Mouse (Mus musculus) G1E (cell line): Measurements from ENCODE around the gene Bach2. TPM values are rescaled to one million over a fixed set of nuclear protein-coding genes. Genes with fewer than 3 reads are reported as not detected.

ENCODE experiments used
- ATAC-seq: 2 replicates; pipeline ENCODE4 v1.8.0; 2016; ENCODE audit warnings: mild to moderate bottlenecking; ENCODE audit not compliant: insufficient number of reproducible peaks, poor library complexity, low FRiP score, severe bottlenecking; ENCODE audit errors: extremely low read depth
- DNase-seq: peaks from one replicate; pipeline ENCODE4 v3.0.0; 2012; ENCODE audit warnings: low spot score
- H3K27me3 ChIP-seq: 2 replicates; pipeline ENCODE4 v1.6.1; 2012; ENCODE audit warnings: mild to moderate bottlenecking, low read length, inconsistent platforms; ENCODE audit not compliant: insufficient read depth
- H3K36me3 ChIP-seq: replicated peaks from 2 replicates; pipeline ENCODE3; 2012; ENCODE audit warnings: mild to moderate bottlenecking, inconsistent platforms
- H3K4me1 ChIP-seq: 2 replicates; pipeline ENCODE4 v1.6.1; 2012; ENCODE audit warnings: low read depth, low read length, inconsistent platforms, mixed read lengths; ENCODE audit not compliant: insufficient read depth
- H3K4me3 ChIP-seq: 2 replicates; pipeline ENCODE4 v1.5.1; 2012; ENCODE audit warnings: low read depth, mild to moderate bottlenecking, inconsistent platforms, low read length, moderate library complexity, mixed read lengths
- H3K9me3 ChIP-seq: replicated peaks from 2 replicates; pipeline ENCODE4 v1.6.1; 2012; ENCODE audit warnings: inconsistent platforms
- CTCF ChIP-seq: IDR thresholded peaks from 2 replicates; pipeline ENCODE4 v1.5.1; 2012; ENCODE audit warnings: low read depth, low read length, inconsistent platforms, mixed read lengths
- GATA1 ChIP-seq: IDR thresholded peaks from 2 replicates; pipeline ENCODE4 v1.6.1; 2012; ENCODE audit warnings: borderline replicate concordance, low read length, inconsistent platforms, mixed read lengths
- GATA2 ChIP-seq: IDR thresholded peaks from 2 replicates; pipeline ENCODE4 v1.6.1; 2012; ENCODE audit warnings: low read depth, low read length, inconsistent platforms, borderline replicate concordance
- POLR2AphosphoS5 ChIP-seq: IDR thresholded peaks from 2 replicates; pipeline ENCODE4 v1.6.1; 2012; ENCODE audit warnings: low read depth, low read length, inconsistent platforms; ENCODE audit not compliant: insufficient replicate concordance
- TAL1 ChIP-seq: conservative IDR thresholded peaks from 2 replicates; pipeline ENCODE4 v1.6.1; 2012; ENCODE audit warnings: low read depth, low read length, inconsistent platforms, mixed read lengths
- polyA plus RNA-seq: library from polyadenylated mRNA; stranded (reverse); fragments of >175 nt; gene quantifications from 2 replicates; pipeline ENCODE4 v1.2.3, GENCODE M21; 2012
- total RNA-seq, 2 experiments: library from RNA; stranded (forward) in 1 of 2; stranded (reverse) in 1 of 2; fragments of 200-1000 nt in 1 of 2; fragments of >200 nt in 1 of 2; fragmentation: Nextera tagmentation in 1 of 2; gene quantifications; 2 replicates each; pipeline ENCODE4 v1.2.3; 2014 to 2017

Bach2 gene
- total and polyA plus RNA-seq, 3 experiments: 0.22 to 2.2 TPM; not detected in 1

DNA sequence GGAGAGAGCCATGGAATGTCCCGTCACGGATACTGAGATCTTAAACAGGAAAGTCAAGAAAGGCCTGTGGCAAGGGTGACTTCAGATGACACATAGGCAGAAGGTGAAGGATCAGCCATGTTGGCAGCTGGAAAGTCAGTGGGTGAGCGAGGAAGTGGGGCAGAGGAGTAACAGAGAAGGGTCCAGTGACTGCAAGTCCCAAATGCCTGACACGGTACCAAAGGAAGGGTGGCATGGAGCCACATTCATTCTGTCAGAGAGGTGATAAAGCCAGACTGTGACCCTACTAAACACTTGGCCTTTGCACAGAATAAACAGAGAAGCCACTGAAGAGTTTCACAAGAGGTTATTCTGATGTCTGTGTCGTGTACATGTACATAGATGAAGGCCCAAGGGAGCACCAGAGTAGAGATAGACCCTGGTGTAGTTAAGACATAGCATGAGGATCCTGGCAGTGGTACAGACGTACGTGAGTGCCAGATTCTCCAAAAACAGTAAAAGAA, 267.8 kb downstream of the Bach2 start:
- Histone ChIP-seq H3K9me3 (no peaks in the 10 kb centered on the region), H3K36me3 (no peaks in the 10 kb centered on the region), H3K4me1 (no peaks in the 10 kb centered on the region), H3K27me3 (peaks cover 11% of the 10 kb centered on the region; the same call in 1 of the 2 replicates), H3K4me3 (no peak overlapping the region)
- TF ChIP-seq CTCF (no peak), TAL1 (no peak), GATA1 (no peak), GATA2 (no peak), POLR2AphosphoS5 (no peak)
- ATAC-seq (no peak), DNase-seq (no peak)

DNA sequence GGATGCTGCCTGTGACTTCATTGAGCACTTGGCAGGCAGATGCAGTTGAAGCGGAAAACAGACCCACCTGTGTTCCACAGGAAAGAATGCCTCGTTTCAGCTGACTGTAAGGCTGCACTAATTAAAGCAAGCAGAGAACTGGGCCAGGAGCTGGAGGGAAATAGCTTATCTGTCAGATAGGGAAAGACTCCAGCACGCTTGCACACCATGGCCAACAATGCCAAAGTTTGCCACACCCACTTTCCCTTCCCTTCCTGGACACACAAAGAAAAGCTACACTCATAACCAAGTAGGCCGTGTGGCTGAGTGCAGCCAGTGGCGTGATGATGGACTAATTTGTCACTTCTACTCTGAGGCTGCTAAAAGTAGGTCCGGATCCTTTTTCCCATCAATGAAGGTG, 268.4 kb downstream of the Bach2 start:
- ATAC-seq: no peak
- TF ChIP-seq TAL1 (no peak), GATA2 (no peak), POLR2AphosphoS5 (no peak), CTCF (no peak)
- Histone ChIP-seq H3K4me1 (no peaks in the 10 kb centered on the region), H3K4me3 (no peak overlapping the region), H3K27me3 (peaks cover 7% of the 10 kb centered on the region; the same call in 1 of the 2 replicates), H3K9me3 (no peaks in the 10 kb centered on the region), H3K36me3 (no peaks in the 10 kb centered on the region)
- no peak for DNase-seq

DNA sequence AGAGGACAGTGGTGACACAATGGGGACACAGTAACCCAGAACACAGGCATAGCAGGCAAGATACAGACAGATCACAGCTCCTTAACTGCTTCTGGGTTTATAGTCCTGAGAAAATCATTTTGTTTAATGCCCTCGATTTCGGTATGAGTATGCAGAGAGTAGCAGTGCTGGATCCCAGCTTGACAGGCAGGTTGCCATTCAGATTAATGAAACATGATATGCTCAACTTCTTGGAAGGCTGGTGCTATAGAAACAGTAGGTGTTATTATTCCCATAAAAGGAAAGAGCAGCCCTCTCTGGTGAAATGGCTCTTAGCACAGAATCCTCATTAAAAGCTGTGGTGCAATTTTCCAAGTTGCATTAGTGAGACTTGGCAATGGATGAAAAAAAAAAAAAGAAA, 270.0 kb downstream of the Bach2 start:
- Histone ChIP-seq H3K4me3 (no peak overlapping the region), H3K27me3 (peaks cover 7% of the 10 kb centered on the region; the same call in 1 of the 2 replicates), H3K9me3 (no peaks in the 10 kb centered on the region), H3K4me1 (no peaks in the 10 kb centered on the region), H3K36me3 (no peaks in the 10 kb centered on the region)
- ATAC-seq: no peak
- TF ChIP-seq GATA2 (no peak), POLR2AphosphoS5 (no peak), GATA1 (no peak), CTCF (no peak)
- DNase-seq: no peak

DNA sequence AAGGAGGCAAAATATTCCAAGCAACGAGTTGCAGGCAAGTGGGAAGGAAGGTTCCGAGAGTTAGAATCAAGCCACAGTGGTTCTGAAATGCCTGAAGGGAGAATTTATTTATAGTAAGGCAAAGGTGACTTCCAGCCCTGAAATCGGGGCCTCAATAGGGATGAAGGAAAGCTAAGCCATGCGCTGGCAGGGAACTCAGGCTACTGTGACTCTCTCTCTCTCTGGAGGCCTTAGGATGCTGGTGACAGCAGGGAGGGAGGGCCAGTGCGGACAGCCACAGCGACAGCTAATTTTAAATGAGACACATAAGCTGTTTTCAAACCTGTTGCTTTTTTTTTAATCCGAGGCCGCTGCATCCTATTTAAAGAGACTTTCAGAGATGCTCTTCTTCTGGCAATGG, 270.4 kb downstream of the Bach2 start:
- ATAC-seq (no peak), DNase-seq (no peak)
- H3K27me3 ChIP-seq: peaks cover 7% of the 10 kb centered on the region; the same call in 1 of the 2 replicates
- no peaks in the 10 kb centered on the region for H3K36me3 ChIP-seq
- TF ChIP-seq POLR2AphosphoS5 (no peak), GATA2 (no peak), TAL1 (no peak), GATA1 (no peak), CTCF (no peak)
- no peaks in the 10 kb centered on the region for H3K9me3 ChIP-seq
- H3K4me3 ChIP-seq: no peak overlapping the region
- H3K4me1 ChIP-seq: no peaks in the 10 kb centered on the region

DNA sequence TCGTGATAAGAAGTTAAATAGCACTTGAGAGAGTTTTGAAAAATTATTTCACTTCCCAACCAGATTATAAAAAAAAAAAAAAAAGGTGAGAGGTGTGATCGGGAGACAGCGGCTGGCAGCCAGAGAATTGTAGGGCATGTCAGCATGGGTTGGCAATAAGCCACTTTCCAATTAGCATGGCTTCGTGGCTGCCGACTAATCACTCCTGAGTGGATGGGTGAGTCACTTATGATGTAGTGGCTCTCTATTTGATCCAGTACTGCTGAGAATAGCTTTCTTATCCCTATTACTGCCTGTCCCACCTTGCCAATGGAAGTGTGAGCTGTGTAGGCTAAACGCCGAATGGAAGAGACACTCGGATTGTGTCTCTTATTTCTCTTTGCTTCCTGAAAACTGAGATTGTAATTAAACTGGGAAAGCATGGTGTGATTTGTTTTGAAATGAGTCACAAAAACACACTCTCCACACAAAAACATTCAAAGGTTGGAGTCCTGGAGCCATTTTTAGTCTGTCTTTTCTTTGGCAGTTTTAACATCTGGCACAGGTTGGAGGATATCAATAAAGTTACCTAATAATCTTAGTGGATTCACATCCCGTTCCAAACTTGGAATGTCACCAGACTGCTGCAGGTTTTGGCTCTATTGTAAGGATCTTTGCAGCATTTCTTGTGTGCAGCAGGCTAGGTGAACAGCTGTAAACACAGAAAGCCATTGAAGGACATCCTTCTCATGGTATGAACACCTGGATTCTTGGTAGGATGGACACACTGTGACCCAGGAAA, 271.4 kb downstream of the Bach2 start:
- Histone ChIP-seq H3K27me3 (0 out of 2 replicates have a peak, but pooled peaks cover 2% of the 10 kb centered on the region), H3K36me3 (no peaks in the 10 kb centered on the region), H3K4me3 (no peak overlapping the region), H3K4me1 (no peaks in the 10 kb centered on the region), H3K9me3 (no peaks in the 10 kb centered on the region)
- no peak for TF ChIP-seq GATA2
- TF ChIP-seq GATA1: no peak
- no peak for TF ChIP-seq CTCF
- TF ChIP-seq TAL1: no peak
- TF ChIP-seq POLR2AphosphoS5: no peak
- DNase-seq: no peak
- ATAC-seq: no peak

DNA sequence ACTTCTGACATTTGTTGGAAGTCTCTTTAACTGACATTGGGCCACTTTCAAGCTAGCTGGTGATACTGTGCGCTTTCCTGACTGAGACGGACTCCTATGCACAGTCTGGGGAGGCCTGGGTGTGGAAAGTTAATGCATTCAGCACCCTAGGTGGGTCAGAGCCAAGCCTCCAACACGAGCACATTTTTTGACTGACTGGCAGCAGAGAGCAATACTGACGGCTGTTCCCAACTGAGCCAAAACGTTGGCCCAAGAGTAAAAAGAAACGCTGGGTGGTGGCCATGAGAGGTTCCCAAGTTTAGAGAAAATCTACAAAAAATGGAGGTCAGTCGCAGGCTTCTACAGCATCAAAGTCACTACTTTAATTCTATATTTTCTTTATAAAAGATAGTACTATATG, 272.3 kb downstream of the Bach2 start:
- no peaks in the 10 kb centered on the region for H3K36me3 ChIP-seq
- H3K27me3 ChIP-seq: peaks cover 2% of the 10 kb centered on the region; the same call in 1 of the 2 replicates
- DNase-seq (no peak), ATAC-seq (no peak)
- H3K4me3 ChIP-seq: no peak overlapping the region
- H3K4me1 ChIP-seq: no peaks in the 10 kb centered on the region
- no peaks in the 10 kb centered on the region for H3K9me3 ChIP-seq
- no peak for TF ChIP-seq TAL1
- no peak for TF ChIP-seq GATA1
- TF ChIP-seq CTCF: no peak
- no peak for TF ChIP-seq GATA2
- TF ChIP-seq POLR2AphosphoS5: no peak
